Mouse (Mus musculus) hindbrain, embryonic 15.5 days (tissue): Measurements from ENCODE around the gene Sptbn4. TPM values are rescaled to one million over a fixed set of nuclear protein-coding genes. Genes with fewer than 3 reads are reported as not detected.
A peak's percentile ranks its signal among the peaks of the same experiment; 100 is the strongest.

Experiments used
- ATAC-seq: fragments of 200-750 bp; cut with Nextera tagmentation; 2 replicates; pipeline ENCODE4 v1.8.0; 2017; ENCODE audit warnings: low read depth, moderate number of reproducible peaks, moderate TSS enrichment; ENCODE audit not compliant: low FRiP score
- H3K27ac ChIP-seq: fragments of 300-500 bp; sonication (generic); replicated peaks from 2 replicates; pipeline ENCODE4 v1.5.1; 2015; ENCODE audit warnings: mild to moderate bottlenecking, inconsistent platforms
- H3K27me3 ChIP-seq: fragments of 300-500 bp; sonication (generic); 2 replicates; pipeline ENCODE4 v1.6.1; 2015; ENCODE audit warnings: control low read depth, inconsistent platforms
- H3K36me3 ChIP-seq: fragments of 300-500 bp; sonication (generic); 2 replicates; pipeline ENCODE4 v1.6.1; 2015; ENCODE audit warnings: control low read depth, inconsistent platforms
- H3K4me1 ChIP-seq: fragments of 300-500 bp; sonication (generic); replicated peaks from 2 replicates; pipeline ENCODE4 v1.6.1; 2015; ENCODE audit warnings: control low read depth, inconsistent platforms
- H3K4me2 ChIP-seq: fragments of 300-500 bp; sonication (generic); 2 replicates; pipeline ENCODE4 v1.6.1; 2015; ENCODE audit warnings: moderate library complexity, mild to moderate bottlenecking, inconsistent platforms
- H3K4me3 ChIP-seq: fragments of 300-500 bp; sonication (generic); 2 replicates; pipeline ENCODE4 v1.5.1; 2015; ENCODE audit warnings: mild to moderate bottlenecking, inconsistent platforms
- H3K9ac ChIP-seq: fragments of 300-500 bp; sonication (generic); 2 replicates; pipeline ENCODE4 v1.6.1; 2015; ENCODE audit warnings: inconsistent platforms
- H3K9me3 ChIP-seq: fragments of 300-500 bp; sonication (generic); 2 replicates; pipeline ENCODE4 v1.6.1; 2016; ENCODE audit warnings: control low read depth, inconsistent platforms
- WGBS: fragments of 180-500 bp; shearing (Covaris S2); methylation state at CpG from one replicate; pipeline ENCODE4 v1.1.7; 2015; 5-methylcytosine and 5-hydroxymethylcytosine counted together
- polyA plus RNA-seq: library from polyadenylated mRNA; unstranded; fragments of >200 nt; fragmentation: Nextera tagmentation; extraction: Ambion mirVana; gene quantifications from 2 replicates; pipeline ENCODE4 v1.2.1, GENCODE M21; 2015

The Sptbn4 gene
- polyA plus RNA-seq, 1 experiment from 2014 or later, result 3.2 TPM

DNA sequence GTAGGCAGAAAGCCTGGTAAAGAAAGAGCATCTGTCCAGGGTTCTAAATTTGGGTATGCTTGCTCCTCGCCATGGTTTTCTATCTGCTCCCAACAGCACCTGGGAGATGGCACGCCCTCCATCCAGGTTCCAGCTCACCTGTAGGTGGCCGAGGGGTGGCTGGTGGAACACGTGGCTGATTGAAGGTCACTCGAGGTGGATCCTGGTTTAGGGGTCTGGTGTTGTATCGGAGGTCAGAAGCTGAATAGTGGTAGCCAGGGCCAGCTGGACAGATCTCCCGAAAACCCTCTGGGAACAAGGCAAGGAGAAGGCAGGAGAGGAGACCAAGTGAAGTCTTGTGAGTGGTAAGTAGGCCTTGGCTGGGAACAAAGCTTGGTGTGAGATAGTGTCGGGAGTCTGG, 120.0 kb downstream of the Sptbn4 start:
- peaks cover 87% of the 10 kb centered on the region for H3K27me3 ChIP-seq
- no peak overlapping the region for H3K4me2 ChIP-seq
- no peaks in the 10 kb centered on the region for H3K36me3 ChIP-seq
- no peak for ATAC-seq
- peaks cover 44% of the 10 kb centered on the region for H3K4me1 ChIP-seq
- WGBS, result 93% methylated on average over 8 of the region's 8 CpGs
- H3K9ac ChIP-seq, result no peak overlapping the region
- no peak overlapping the region for H3K4me3 ChIP-seq
- no peak overlapping the region for H3K27ac ChIP-seq
- H3K9me3 ChIP-seq, result no peaks in the 10 kb centered on the region

DNA sequence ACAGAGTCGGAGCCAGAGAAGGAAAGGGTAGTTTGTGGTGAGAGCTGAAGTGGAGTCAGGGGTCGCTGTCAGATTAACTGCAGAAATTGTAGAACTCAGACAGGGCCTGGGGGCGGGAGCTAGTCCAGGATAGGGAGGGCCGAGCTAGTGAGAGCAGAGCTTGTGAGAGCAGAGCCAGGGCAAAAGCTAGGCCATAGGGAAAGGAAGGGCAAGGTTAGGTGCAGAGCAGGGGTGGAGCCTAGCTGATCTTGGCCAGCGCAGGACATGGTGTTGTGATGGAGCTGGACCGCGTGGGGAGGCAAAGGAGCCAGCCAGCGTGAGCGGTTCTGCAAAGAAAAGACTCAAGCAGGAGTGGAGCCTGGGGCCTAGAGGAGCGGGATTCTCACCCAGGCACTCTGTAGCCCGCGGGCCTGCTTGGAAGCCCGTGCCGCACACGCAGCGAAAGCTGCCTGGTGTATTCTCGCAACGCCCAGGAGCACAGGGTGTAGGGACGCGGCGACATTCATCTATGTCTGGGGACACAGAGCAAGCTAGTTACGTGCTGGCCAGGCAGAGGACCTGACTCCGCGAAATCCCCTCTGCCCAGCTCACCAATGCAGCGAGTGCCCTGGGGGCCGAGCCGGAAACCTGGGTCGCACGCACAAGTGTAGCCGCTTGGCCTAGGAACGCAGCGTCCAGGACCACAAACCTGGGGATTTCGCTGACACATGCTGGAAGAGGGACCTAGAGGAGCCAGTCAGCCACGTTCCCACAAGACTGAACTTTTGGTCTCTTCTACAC, 121.2 kb downstream of the Sptbn4 start:
- Histone ChIP-seq H3K9ac (no peak overlapping the region), H3K4me1 (peaks cover 31% of the 10 kb centered on the region), H3K4me3 (no peak overlapping the region; the same call in 1 of the 2 replicates)

DNA sequence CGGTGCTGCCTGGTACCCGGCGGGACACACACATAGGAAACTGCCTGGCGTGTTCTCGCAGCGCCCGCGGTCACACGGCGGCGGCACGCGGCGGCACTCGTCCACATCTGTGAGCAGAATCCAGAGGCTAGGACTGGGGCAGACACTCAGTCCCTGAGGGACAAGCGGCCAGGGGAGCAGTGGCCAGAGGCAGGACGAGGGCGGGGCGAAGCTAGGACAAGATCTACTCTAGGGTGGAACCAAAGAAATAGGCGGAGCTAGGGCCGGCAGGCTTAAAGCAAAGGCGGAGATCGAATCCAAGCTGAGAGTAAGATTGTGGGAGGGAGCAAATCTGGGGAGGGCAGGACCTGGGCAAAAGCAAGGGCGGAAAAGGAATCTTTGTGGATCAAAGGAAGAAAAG, 121.8 kb downstream of the Sptbn4 start:
- no peaks in the 10 kb centered on the region for H3K36me3 ChIP-seq
- H3K27me3 ChIP-seq, result peaks cover 72% of the 10 kb centered on the region
- no peak for ATAC-seq
- 1% methylated on average over 24 of the region's 24 CpGs for WGBS
- peak overlapping the region; percentile 20 for H3K4me3 ChIP-seq
- peaks cover 25% of the 10 kb centered on the region for H3K4me1 ChIP-seq
- no peaks in the 10 kb centered on the region for H3K9me3 ChIP-seq
- peak overlapping the region; percentile 46 for H3K4me2 ChIP-seq
- no peak overlapping the region for H3K9ac ChIP-seq
- H3K27ac ChIP-seq, result no peak overlapping the region

More for the DNA sequence above, 121.2 kb downstream of the Sptbn4 start:
- Histone ChIP-seq H3K27ac (no peak overlapping the region), H3K36me3 (no peaks in the 10 kb centered on the region), H3K27me3 (peaks cover 78% of the 10 kb centered on the region), H3K9me3 (no peaks in the 10 kb centered on the region), H3K4me2 (peak overlapping the region; percentile 46)
- WGBS, result 27% methylated on average over 34 of the region's 34 CpGs
- ATAC-seq, result no peak

DNA sequence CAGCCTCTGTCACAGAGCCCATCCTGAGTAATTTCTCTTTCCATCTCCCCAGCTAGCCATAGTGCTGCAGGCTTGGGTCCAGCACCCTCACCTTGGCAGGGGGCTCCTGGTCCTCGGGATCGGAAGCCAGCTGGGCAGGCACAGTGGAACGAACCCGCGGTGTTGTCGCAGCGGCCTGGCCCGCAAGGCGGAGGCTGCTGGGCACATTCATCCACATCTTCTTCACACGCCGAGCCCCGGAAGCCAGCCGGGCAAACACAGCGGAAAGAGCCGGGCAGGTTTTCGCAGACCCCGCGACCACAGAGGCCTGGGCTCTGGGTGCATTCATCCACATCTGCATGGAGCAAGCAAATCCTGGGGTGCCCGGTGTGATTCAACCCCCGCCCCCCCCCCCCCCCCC, 122.6 kb downstream of the Sptbn4 start:
- H3K27ac ChIP-seq, result no peak overlapping the region
- H3K4me2 ChIP-seq, result no peak overlapping the region
- no peak overlapping the region for H3K4me3 ChIP-seq
- no peaks in the 10 kb centered on the region for H3K36me3 ChIP-seq
- WGBS, result 52% methylated on average over 18 of the region's 20 CpGs
- H3K9me3 ChIP-seq, result no peaks in the 10 kb centered on the region
- H3K9ac ChIP-seq, result no peak overlapping the region
- ATAC-seq, result no peak
- peaks cover 18% of the 10 kb centered on the region for H3K4me1 ChIP-seq
- H3K27me3 ChIP-seq, result peaks cover 64% of the 10 kb centered on the region

DNA sequence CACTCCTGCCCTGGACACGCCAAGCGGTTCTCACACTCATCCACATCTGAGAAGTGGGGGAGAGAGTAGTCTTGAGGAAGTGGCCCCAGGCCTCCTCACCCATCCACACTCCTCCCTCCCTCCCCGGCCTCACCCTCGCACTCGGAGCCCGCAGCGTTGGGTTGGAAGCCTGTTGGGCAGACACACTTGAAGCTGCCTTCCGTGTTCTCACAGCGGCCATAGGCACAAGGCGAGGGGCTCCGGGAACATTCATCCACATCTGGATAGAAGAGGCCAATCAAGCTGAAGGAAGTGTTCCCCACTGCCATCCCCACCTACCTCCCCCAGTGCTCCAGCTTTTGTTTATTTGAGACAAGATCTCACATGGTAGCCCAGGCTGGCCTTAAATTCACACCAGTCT, 123.3 kb downstream of the Sptbn4 start:
- Histone ChIP-seq H3K4me3 (no peak overlapping the region), H3K9ac (no peak overlapping the region), H3K9me3 (no peaks in the 10 kb centered on the region), H3K27ac (no peak overlapping the region), H3K4me2 (no peak overlapping the region), H3K27me3 (peaks cover 57% of the 10 kb centered on the region), H3K36me3 (no peaks in the 10 kb centered on the region), H3K4me1 (peaks cover 11% of the 10 kb centered on the region)
- ATAC-seq, result no peak
- WGBS, result 94% methylated on average over 11 of the region's 11 CpGs

DNA sequence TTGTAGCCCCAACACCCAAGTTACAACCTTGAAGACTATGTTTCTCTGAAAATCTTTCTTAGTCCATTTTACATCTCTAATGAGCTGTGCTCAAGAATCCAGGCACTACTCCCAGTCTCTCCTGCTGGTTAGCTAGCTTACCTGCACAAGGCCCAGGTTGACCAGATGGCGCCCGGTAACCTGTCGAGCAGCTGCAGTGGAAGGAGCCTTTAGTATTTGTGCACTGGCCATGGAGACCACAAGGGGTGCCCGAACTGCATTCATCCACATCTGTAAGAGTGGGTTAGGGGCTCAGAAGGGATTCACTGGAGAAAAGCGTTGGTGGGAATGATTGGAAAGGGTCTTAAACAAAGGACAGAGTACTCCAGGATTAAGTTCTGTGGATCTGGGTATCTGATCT, 124.5 kb downstream of the Sptbn4 start:
- 89% methylated on average over 5 of the region's 5 CpGs for WGBS
- H3K4me2 ChIP-seq, result no peak overlapping the region

DNA sequence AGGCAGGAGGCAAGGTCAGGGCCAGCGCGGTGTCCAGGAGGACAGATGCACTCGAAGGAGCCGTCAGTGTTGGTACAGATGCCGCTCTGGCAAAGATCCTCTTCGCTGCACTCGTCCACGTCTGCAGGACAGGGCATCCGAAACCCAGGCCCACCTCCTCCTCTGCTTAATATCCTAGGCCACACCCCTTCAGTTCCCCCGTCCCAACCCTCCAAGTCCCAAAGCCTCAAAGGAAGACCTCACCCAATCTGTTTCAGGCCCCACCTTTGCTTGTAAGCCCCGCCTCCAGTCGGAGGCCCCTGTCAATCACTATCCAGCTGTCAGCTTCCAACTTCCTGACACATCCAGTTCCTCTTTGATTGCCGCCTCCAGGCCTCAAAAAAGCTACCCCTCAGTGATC, 125.2 kb downstream of the Sptbn4 start:
- H3K9me3 ChIP-seq, result no peaks in the 10 kb centered on the region
- H3K36me3 ChIP-seq, result no peaks in the 10 kb centered on the region
- H3K4me2 ChIP-seq, result no peak overlapping the region
- no peak overlapping the region for H3K4me3 ChIP-seq
- peaks cover 10% of the 10 kb centered on the region for H3K4me1 ChIP-seq
- peaks cover 38% of the 10 kb centered on the region for H3K27me3 ChIP-seq
- no peak for ATAC-seq
- 14% methylated on average over 12 of the region's 13 CpGs for WGBS
- H3K27ac ChIP-seq, result no peak overlapping the region
- no peak overlapping the region for H3K9ac ChIP-seq

More for the DNA sequence above, 124.5 kb downstream of the Sptbn4 start:
- ATAC-seq, result no peak
- Histone ChIP-seq H3K27me3 (peaks cover 45% of the 10 kb centered on the region), H3K36me3 (no peaks in the 10 kb centered on the region), H3K9me3 (no peaks in the 10 kb centered on the region), H3K27ac (no peak overlapping the region), H3K9ac (no peak overlapping the region), H3K4me3 (no peak overlapping the region), H3K4me1 (peaks cover 10% of the 10 kb centered on the region)

DNA sequence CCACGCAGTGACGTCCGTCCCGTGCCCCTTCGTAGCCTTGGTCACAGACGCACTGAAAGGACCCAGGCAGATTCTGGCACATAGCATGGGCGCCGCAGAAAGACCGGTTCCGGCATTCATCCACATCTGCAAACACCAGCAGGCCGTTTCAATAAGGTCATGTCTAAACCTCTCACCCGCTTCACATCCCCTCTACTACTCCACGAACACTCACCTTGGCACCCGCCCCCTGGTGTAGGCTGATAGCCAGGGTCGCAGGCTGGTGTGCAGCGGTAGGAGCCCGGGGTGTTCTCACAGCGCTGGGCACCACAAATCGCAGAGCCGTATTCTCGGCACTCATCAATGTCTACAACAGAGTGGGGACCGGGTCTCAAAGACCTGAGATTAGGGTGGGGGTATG, 128.1 kb downstream of the Sptbn4 start:
- 92% methylated on average over 22 of the region's 22 CpGs for WGBS
- 0 out of 2 replicates have a peak, but pooled peaks cover 4% of the 10 kb centered on the region for H3K4me1 ChIP-seq
- ATAC-seq, result no peak
- no peak overlapping the region for H3K9ac ChIP-seq
- no peak overlapping the region for H3K4me3 ChIP-seq
- H3K4me2 ChIP-seq, result no peak overlapping the region
- H3K27me3 ChIP-seq, result peaks cover 14% of the 10 kb centered on the region
- no peaks in the 10 kb centered on the region for H3K9me3 ChIP-seq
- H3K27ac ChIP-seq, result no peak overlapping the region
- no peaks in the 10 kb centered on the region for H3K36me3 ChIP-seq

DNA sequence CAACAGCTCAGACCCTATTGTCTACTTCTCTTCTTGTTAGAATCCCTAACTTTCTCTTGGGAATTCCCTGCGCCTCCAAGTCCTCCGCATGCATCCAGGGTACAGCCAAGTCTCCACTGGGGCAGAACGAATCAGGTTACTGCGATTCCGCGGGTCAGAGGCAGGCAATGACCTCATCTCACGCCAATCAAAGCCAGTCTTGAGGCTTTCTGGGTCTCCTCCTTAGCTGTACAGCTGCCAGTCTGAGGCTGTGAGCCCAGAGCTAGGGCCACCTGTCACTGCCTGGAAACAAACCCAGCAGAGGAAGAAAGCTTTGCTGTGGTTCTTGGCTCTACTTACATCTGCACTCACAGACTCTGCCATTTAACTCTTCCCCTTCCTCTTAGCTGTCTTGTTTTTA, 131.5 kb downstream of the Sptbn4 start:
- no peak overlapping the region for H3K4me3 ChIP-seq
- peak; percentile 75 for ATAC-seq

DNA sequence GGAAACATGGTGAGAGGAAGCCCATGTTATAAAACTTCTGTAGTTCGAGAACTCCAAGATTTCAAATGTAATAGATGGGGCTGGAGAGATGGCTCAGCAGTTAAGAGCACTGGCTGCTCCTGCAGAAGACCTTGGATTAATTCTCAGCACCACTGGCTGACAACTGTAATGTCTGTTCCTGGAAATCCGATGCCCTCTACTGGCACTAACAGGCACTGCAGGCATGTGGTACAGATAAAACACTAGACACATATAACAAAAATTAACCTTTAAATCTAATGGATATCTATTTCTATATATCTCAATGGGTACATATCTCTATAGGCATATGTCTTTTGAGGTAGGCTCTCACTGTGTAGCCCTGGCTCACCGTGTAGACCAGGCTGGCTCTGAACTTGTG, 133.1 kb downstream of the Sptbn4 start:
- no peak overlapping the region for H3K27ac ChIP-seq
- no peak overlapping the region for H3K4me2 ChIP-seq
- H3K36me3 ChIP-seq, result peaks cover 14% of the 10 kb centered on the region
- H3K4me1 ChIP-seq, result peaks cover 12% of the 10 kb centered on the region
- WGBS, result 96% methylated on average over 3 of the region's 3 CpGs
- no peak for ATAC-seq
- peaks cover 14% of the 10 kb centered on the region; the same call in 1 of the 2 replicates for H3K27me3 ChIP-seq
- no peak overlapping the region for H3K4me3 ChIP-seq
- H3K9ac ChIP-seq, result no peak overlapping the region
- no peaks in the 10 kb centered on the region for H3K9me3 ChIP-seq

More for the DNA sequence above, 131.5 kb downstream of the Sptbn4 start:
- Histone ChIP-seq H3K9ac (no peak overlapping the region), H3K4me1 (0 out of 2 replicates have a peak, but pooled peaks cover 4% of the 10 kb centered on the region), H3K36me3 (peaks cover 14% of the 10 kb centered on the region), H3K27ac (0 out of 2 replicates have a peak overlapping the region, but pooled peaks have one; percentile 8), H3K9me3 (no peaks in the 10 kb centered on the region), H3K4me2 (no peak overlapping the region), H3K27me3 (peaks cover 4% of the 10 kb centered on the region; the same call in 1 of the 2 replicates)
- 22% methylated on average over 7 of the region's 7 CpGs for WGBS

DNA sequence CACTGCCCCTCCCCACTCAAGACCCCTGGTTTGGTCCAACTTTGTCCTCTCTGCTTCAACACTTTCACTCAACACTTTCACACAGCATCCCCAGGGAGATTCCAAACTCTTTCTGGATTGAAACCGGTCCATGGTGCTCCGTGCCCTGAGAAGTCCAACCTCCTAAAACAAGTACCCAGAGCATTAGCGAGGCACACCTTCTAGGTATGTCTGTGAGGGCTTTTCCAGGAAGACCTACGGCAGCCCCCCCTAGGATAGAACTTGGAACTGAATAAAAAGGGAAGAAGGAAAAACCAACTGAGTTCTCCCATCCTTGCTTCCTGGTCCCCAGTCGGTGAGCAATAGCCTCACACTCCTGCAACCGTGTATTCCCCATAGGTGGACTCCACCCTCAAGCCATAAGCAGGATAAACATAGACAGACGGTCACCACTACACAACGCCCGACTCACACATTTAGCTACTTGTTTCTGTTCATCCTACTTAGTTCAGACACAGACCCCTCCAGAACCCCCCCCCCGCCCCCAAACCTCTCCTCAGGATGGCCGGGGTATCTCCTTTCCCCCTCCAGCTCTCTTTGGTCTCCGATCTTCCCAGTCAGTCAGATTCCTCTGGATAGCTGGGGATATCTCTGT, 135.7 kb downstream of the Sptbn4 start:
- Histone ChIP-seq H3K4me3 (no peak overlapping the region), H3K4me2 (no peak overlapping the region), H3K4me1 (peaks cover 16% of the 10 kb centered on the region), H3K36me3 (peaks cover 14% of the 10 kb centered on the region), H3K9ac (no peak overlapping the region), H3K27me3 (peaks cover 14% of the 10 kb centered on the region; the same call in 1 of the 2 replicates), H3K9me3 (no peaks in the 10 kb centered on the region), H3K27ac (no peak overlapping the region)
- WGBS, result 94% methylated on average over 12 of the region's 12 CpGs
- no peak for ATAC-seq

DNA sequence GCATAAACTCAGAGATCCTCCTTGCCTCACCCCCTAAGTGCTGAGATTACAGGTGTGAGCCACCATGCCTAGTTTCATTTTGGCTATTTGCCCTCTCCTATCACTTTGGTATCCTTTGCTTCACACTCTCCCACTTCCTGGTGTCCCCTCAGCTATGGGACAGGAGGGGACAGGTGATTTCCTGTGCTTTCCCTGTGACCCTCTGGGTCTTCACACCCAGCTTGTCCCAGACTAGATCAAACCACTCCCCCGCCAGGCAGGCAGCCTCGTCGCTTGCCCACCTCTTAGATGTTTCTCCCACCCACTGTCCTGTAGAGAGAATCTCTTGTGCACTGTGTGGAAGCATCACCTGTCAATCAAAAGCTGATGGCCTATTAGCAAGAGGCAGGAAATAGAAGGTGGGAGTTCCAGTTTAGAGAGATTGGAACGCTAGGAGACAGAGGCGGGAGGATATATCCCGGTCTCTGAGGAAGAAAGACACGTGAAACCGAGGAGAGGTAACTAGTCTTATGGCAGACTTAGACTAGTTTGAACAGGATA, 136.4 kb downstream of the Sptbn4 start:
- no peak overlapping the region for H3K4me2 ChIP-seq
- H3K9me3 ChIP-seq, result no peaks in the 10 kb centered on the region
- no peak for ATAC-seq
- H3K36me3 ChIP-seq, result peaks cover 14% of the 10 kb centered on the region
- WGBS, result 38% methylated on average over 8 of the region's 8 CpGs
- H3K27me3 ChIP-seq, result peaks cover 14% of the 10 kb centered on the region; the same call in 1 of the 2 replicates
- H3K27ac ChIP-seq, result no peak overlapping the region
- H3K4me3 ChIP-seq, result no peak overlapping the region
- H3K4me1 ChIP-seq, result peaks cover 12% of the 10 kb centered on the region
- no peak overlapping the region for H3K9ac ChIP-seq
